Mouse (Mus musculus) kidney, embryonic 16.5 days (tissue): ENCODE data around the gene Myo5a. TPM values are rescaled to one million over a fixed set of nuclear protein-coding genes. Genes with fewer than 3 reads are reported as not detected.
"Not testable (repeated sequence)": the region's sequence is repeated elsewhere in the genome, so short reads cannot be mapped to it uniquely, and the experiment has no call there.

Experiments
- ATAC-seq: fragments of 200-750 bp; cut with Nextera tagmentation; 2 replicates; pipeline ENCODE4 v1.8.0; 2017; ENCODE audit warnings: moderate TSS enrichment; ENCODE audit not compliant: low FRiP score, low TSS enrichment
- H3K27ac ChIP-seq: fragments of 300-500 bp; sonication (generic); 2 replicates; pipeline ENCODE4 v1.5.1; 2014; ENCODE audit warnings: low read length
- H3K27me3 ChIP-seq: fragments of 300-500 bp; sonication (generic); 2 replicates; pipeline ENCODE4 v1.6.1; 2014; ENCODE audit warnings: low read length, control low read depth, mixed read lengths; ENCODE audit not compliant: insufficient read depth
- H3K36me3 ChIP-seq: fragments of 300-500 bp; sonication (generic); 2 replicates; pipeline ENCODE4 v1.6.1; 2014; ENCODE audit warnings: low read length, control low read depth, mixed read lengths; ENCODE audit not compliant: insufficient read depth
- H3K4me1 ChIP-seq: fragments of 300-500 bp; sonication (generic); 2 replicates; pipeline ENCODE4 v1.6.1; 2014; ENCODE audit warnings: low read length, control low read depth, mixed read lengths; ENCODE audit not compliant: insufficient read depth
- H3K4me2 ChIP-seq: fragments of 300-500 bp; sonication (generic); replicated peaks from 2 replicates; pipeline ENCODE4 v1.6.1; 2014; ENCODE audit warnings: low read depth, low read length
- H3K4me3 ChIP-seq: fragments of 300-500 bp; sonication (generic); 2 replicates; pipeline ENCODE4 v1.5.1; 2014; ENCODE audit warnings: mild to moderate bottlenecking, low read length
- H3K9ac ChIP-seq: fragments of 300-500 bp; sonication (generic); replicated peaks from 2 replicates; pipeline ENCODE4 v1.6.1; 2014; ENCODE audit warnings: low read length
- H3K9me3 ChIP-seq: fragments of 300-500 bp; sonication (generic); 2 replicates; pipeline ENCODE4 v1.6.1; 2016; ENCODE audit warnings: low read length, control low read depth
- WGBS: fragments of 180-500 bp; shearing (Covaris S2); extraction: QIAGEN DNeasy Blood & Tissue Kit; methylation state at CpG from one replicate; pipeline ENCODE4 v1.1.7; 2014; 5-methylcytosine and 5-hydroxymethylcytosine counted together
- polyA plus RNA-seq: library from polyadenylated mRNA; unstranded; fragments of >200 nt; fragmentation: Nextera tagmentation; extraction: Ambion mirVana; gene quantifications from 2 replicates; pipeline ENCODE4 v1.2.1, GENCODE M21; 2015

The Myo5a gene
- polyA plus RNA-seq, 1 experiment from 2014 or later, result 9.8 TPM

- WGBS, result 73% methylated on average over 6 of the region's 6 CpGs
- H3K36me3 ChIP-seq, H3K27me3 ChIP-seq, ATAC-seq, H3K4me2 ChIP-seq, H3K27ac ChIP-seq, H3K4me3 ChIP-seq, H3K9ac ChIP-seq, H3K9me3 ChIP-seq: not testable (repeated sequence)
- peaks cover 36% of the 10 kb centered on the region for H3K4me1 ChIP-seq
These were observed 182.3 kb downstream of the Myo5a start for GRCm38 (mm10) chr9:75253158-75253557.

GRCm38 (mm10) chr9:75253766-75254165, 183.0 kb downstream of the Myo5a start:
- ATAC-seq, result no peak
- no peak overlapping the region for H3K4me2 ChIP-seq
- no peak overlapping the region for H3K9ac ChIP-seq
- H3K27me3 ChIP-seq, result no peaks in the 10 kb centered on the region
- no peaks in the 10 kb centered on the region for H3K36me3 ChIP-seq
- H3K9me3 ChIP-seq, result no peaks in the 10 kb centered on the region
- H3K4me3 ChIP-seq, result no peak overlapping the region
- H3K4me1 ChIP-seq, result peaks cover 36% of the 10 kb centered on the region
- WGBS, result 34% methylated on average over 3 of the region's 3 CpGs
- peak overlapping the region; percentile 72 for H3K27ac ChIP-seq

GRCm38 (mm10) chr9:75254196-75254955, 183.6 kb downstream of the Myo5a start:
- Histone ChIP-seq H3K9me3 (no peaks in the 10 kb centered on the region), H3K36me3 (no peaks in the 10 kb centered on the region), H3K4me1 (peaks cover 36% of the 10 kb centered on the region), H3K27ac (peak overlapping the region; percentile 72), H3K27me3 (no peaks in the 10 kb centered on the region), H3K4me2 (no peak overlapping the region), H3K4me3 (no peak overlapping the region), H3K9ac (no peak overlapping the region)
- peak; percentile 92 for ATAC-seq
- WGBS, result 18% methylated on average over 13 of the region's 13 CpGs

GRCm38 (mm10) chr9:75255820-75256545, 185.2 kb downstream of the Myo5a start:
- WGBS, result 61% methylated on average over 14 of the region's 14 CpGs
- H3K4me3 ChIP-seq, result no peak overlapping the region
- no peaks in the 10 kb centered on the region for H3K27me3 ChIP-seq
- H3K9me3 ChIP-seq, result no peaks in the 10 kb centered on the region; the same call in 1 of the 2 replicates
- ATAC-seq, result peak; percentile 32
- no peak overlapping the region for H3K9ac ChIP-seq
- H3K4me2 ChIP-seq, result no peak overlapping the region
- H3K36me3 ChIP-seq, result no peaks in the 10 kb centered on the region
- H3K27ac ChIP-seq, result peak overlapping the region; percentile 51
- peaks cover 37% of the 10 kb centered on the region for H3K4me1 ChIP-seq

- Histone ChIP-seq H3K4me2 (no peak overlapping the region), H3K4me1 (peaks cover 44% of the 10 kb centered on the region), H3K27me3 (no peaks in the 10 kb centered on the region), H3K9ac (no peak overlapping the region), H3K9me3 (no peaks in the 10 kb centered on the region; the same call in 1 of the 2 replicates), H3K27ac (no peak overlapping the region), H3K36me3 (no peaks in the 10 kb centered on the region), H3K4me3 (no peak overlapping the region)
- 62% methylated on average over 4 of the region's 4 CpGs for WGBS
- ATAC-seq, result no peak
These were observed 188.0 kb downstream of the Myo5a start for GRCm38 (mm10) chr9:75258792-75259191.

- ATAC-seq, result no peak
- Histone ChIP-seq H3K27ac (no peak overlapping the region), H3K36me3 (no peaks in the 10 kb centered on the region), H3K4me1 (peaks cover 35% of the 10 kb centered on the region), H3K9me3 (no peaks in the 10 kb centered on the region; the same call in 1 of the 2 replicates), H3K27me3 (no peaks in the 10 kb centered on the region), H3K4me3 (no peak overlapping the region), H3K9ac (no peak overlapping the region), H3K4me2 (no peak overlapping the region)
- 93% methylated on average over 4 of the region's 4 CpGs for WGBS
These were observed 188.8 kb downstream of the Myo5a start for GRCm38 (mm10) chr9:75259656-75260055.

- WGBS, result 16% methylated on average over 8 of the region's 8 CpGs
- ATAC-seq, result peak; percentile 66; the same call in 1 of the 2 replicates
- Histone ChIP-seq H3K9ac (no peak overlapping the region), H3K4me3 (no peak overlapping the region), H3K9me3 (no peaks in the 10 kb centered on the region; the same call in 1 of the 2 replicates), H3K36me3 (no peaks in the 10 kb centered on the region), H3K4me1 (peaks cover 18% of the 10 kb centered on the region; the same call in 1 of the 2 replicates), H3K27me3 (no peaks in the 10 kb centered on the region), H3K27ac (no peak overlapping the region), H3K4me2 (no peak overlapping the region)
These were observed 190.6 kb downstream of the Myo5a start for GRCm38 (mm10) chr9:75261332-75261872.

- 71% methylated on average over 8 of the region's 8 CpGs for WGBS
- no peak overlapping the region for H3K4me2 ChIP-seq
- H3K4me1 ChIP-seq, result 0 out of 2 replicates have a peak, but pooled peaks cover 9% of the 10 kb centered on the region
- H3K27me3 ChIP-seq, result no peaks in the 10 kb centered on the region
- H3K9ac ChIP-seq, result no peak overlapping the region
- no peaks in the 10 kb centered on the region for H3K36me3 ChIP-seq
- no peak overlapping the region for H3K27ac ChIP-seq
- H3K9me3 ChIP-seq, result no peaks in the 10 kb centered on the region; the same call in 1 of the 2 replicates
- no peak overlapping the region for H3K4me3 ChIP-seq
- no peak for ATAC-seq
These were observed 191.5 kb downstream of the Myo5a start for GRCm38 (mm10) chr9:75262235-75262826.

- WGBS, result 42% methylated on average over 3 of the region's 3 CpGs
- Histone ChIP-seq H3K27ac (no peak overlapping the region), H3K9ac (no peak overlapping the region), H3K9me3 (no peaks in the 10 kb centered on the region; the same call in 1 of the 2 replicates), H3K4me2 (no peak overlapping the region), H3K27me3 (no peaks in the 10 kb centered on the region), H3K4me1 (0 out of 2 replicates have a peak, but pooled peaks cover 9% of the 10 kb centered on the region), H3K4me3 (no peak overlapping the region), H3K36me3 (no peaks in the 10 kb centered on the region)
- ATAC-seq, result peak; percentile 53; the same call in 1 of the 2 replicates
These were observed 193.3 kb downstream of the Myo5a start for GRCm38 (mm10) chr9:75264008-75264718.
